Mouse (Mus musculus): ENCODE measurements around the gene Car5b. TPM values are rescaled to one million over a fixed set of nuclear protein-coding genes. Genes with fewer than 3 reads are reported as not detected.

The Car5b gene
- polyA plus RNA-seq, 1 experiment from 2014 or later = 2.3 TPM

- peaks cover 20% of the 10 kb centered on the region for H3K36me3 ChIP-seq (ENCODE audit: insufficient read depth, low read length)
- H3K4me1 ChIP-seq (ENCODE audit: insufficient read depth, low read length) = no peaks in the 10 kb centered on the region
- no peak overlapping the region for H3K27ac ChIP-seq (ENCODE audit: low read length)
- H3K9me3 ChIP-seq (ENCODE audit: low read length) = no peaks in the 10 kb centered on the region
- 89% methylated on average over 6 of the region's 6 CpGs for whole genome bisulfite sequencing
- H3K27me3 ChIP-seq (ENCODE audit: insufficient read depth, low read length) = peaks cover 5% of the 10 kb centered on the region; the same call in 1 of the 2 replicates
- H3K4me2 ChIP-seq (replicated peaks; ENCODE audit: low read depth, low read length) = no peak overlapping the region
- ATAC-seq (ENCODE audit: low FRiP score, low TSS enrichment) = no peak
- no peak overlapping the region for H3K4me3 ChIP-seq (ENCODE audit: low read length)
- H3K9ac ChIP-seq (replicated peaks; ENCODE audit: low read length) = no peak overlapping the region
Measured at GRCm38 (mm10) chrX:163938587-163938986, 89.2 kb downstream of the Car5b start.

DNA sequence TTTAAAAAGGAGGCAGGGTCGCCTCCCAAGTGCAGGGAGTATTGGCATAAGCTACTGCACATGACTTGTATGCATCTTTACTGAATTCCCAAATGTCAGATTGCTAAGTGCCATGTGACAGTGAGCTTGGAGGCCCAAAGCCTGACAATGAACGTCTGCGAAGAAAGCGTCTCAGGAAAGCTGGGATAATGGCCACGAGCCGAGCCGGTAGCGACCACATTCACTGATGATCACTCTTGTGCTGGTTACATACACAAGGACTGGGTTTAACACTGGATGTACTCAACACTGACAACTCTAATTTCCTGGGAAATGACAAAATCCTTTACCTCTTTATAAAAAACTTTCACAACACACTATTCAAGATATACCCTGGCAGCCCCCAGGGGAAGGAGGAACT is 93.1 kb downstream of the Car5b start:
- no peak for ATAC-seq (ENCODE audit: low FRiP score, low TSS enrichment)
- Histone ChIP-seq H3K4me2 (replicated peaks; ENCODE audit: low read depth, low read length) (no peak overlapping the region), H3K27me3 (ENCODE audit: insufficient read depth, low read length) (peaks cover 5% of the 10 kb centered on the region; the same call in 1 of the 2 replicates), H3K9me3 (ENCODE audit: low read length) (no peaks in the 10 kb centered on the region), H3K9ac (replicated peaks; ENCODE audit: low read length) (no peak overlapping the region), H3K4me3 (ENCODE audit: low read length) (no peak overlapping the region), H3K4me1 (ENCODE audit: insufficient read depth, low read length) (no peaks in the 10 kb centered on the region), H3K27ac (ENCODE audit: low read length) (no peak overlapping the region), H3K36me3 (ENCODE audit: insufficient read depth, low read length) (peaks cover 12% of the 10 kb centered on the region; the same call in 1 of the 2 replicates)
- WGBS = 90% methylated on average over 8 of the region's 8 CpGs

- Histone ChIP-seq H3K4me1 (ENCODE audit: insufficient read depth, low read length) (no peaks in the 10 kb centered on the region), H3K9me3 (ENCODE audit: low read length) (no peaks in the 10 kb centered on the region), H3K4me2 (replicated peaks; ENCODE audit: low read depth, low read length) (no peak overlapping the region), H3K27ac (ENCODE audit: low read length) (no peak overlapping the region), H3K9ac (replicated peaks; ENCODE audit: low read length) (no peak overlapping the region), H3K27me3 (ENCODE audit: insufficient read depth, low read length) (peaks cover 3% of the 10 kb centered on the region; the same call in 1 of the 2 replicates), H3K4me3 (ENCODE audit: low read length) (no peak overlapping the region), H3K36me3 (ENCODE audit: insufficient read depth, low read length) (no peaks in the 10 kb centered on the region)
- ATAC-seq (ENCODE audit: low FRiP score, low TSS enrichment) = no peak
Measured at GRCm38 (mm10) chrX:163929550-163929949, 98.2 kb downstream of the Car5b start.

Other genes starting within 250 kb of the Car5b start
- gene Ap1s2, start 119.0 kb downstream of the Car5b start, polyA plus RNA-seq (2015; fragmentation: Nextera tagmentation; extraction: Ambion mirVana) = 19.8 and 22.3 TPM in 2 replicates
- gene Zrsr2, start 69.3 kb downstream of the Car5b start, polyA plus RNA-seq (2015; fragmentation: Nextera tagmentation; extraction: Ambion mirVana) = 49.1 and 59.8 TPM in 2 replicates
- 27.8 and 31.8 TPM in 2 replicates for gene Siah1b, start 48.5 kb upstream of the Car5b start, polyA plus RNA-seq (2015; fragmentation: Nextera tagmentation; extraction: Ambion mirVana)
- gene Cltrn, start 60.8 kb upstream of the Car5b start, polyA plus RNA-seq (2015; fragmentation: Nextera tagmentation; extraction: Ambion mirVana) = 131 and 161 TPM in 2 replicates
- 66.1 and 73.0 TPM in 2 replicates for gene Ace2, start 111.3 kb upstream of the Car5b start, polyA plus RNA-seq (2015; fragmentation: Nextera tagmentation; extraction: Ambion mirVana)
- gene Bmx, start 230.2 kb upstream of the Car5b start, polyA plus RNA-seq (2015; fragmentation: Nextera tagmentation; extraction: Ambion mirVana) = 0.94 and 1.00 TPM in 2 replicates
- gene Pir, start 241.4 kb upstream of the Car5b start, polyA plus RNA-seq (2015; fragmentation: Nextera tagmentation; extraction: Ambion mirVana) = 9.4 and 10.7 TPM in 2 replicates